Mouse (Mus musculus): ENCODE data around the gene Ifna6.
"Not testable (repeated sequence)": the region's sequence is repeated elsewhere in the genome, so short reads cannot be mapped to it uniquely, and the experiment has no call there.

DNA sequence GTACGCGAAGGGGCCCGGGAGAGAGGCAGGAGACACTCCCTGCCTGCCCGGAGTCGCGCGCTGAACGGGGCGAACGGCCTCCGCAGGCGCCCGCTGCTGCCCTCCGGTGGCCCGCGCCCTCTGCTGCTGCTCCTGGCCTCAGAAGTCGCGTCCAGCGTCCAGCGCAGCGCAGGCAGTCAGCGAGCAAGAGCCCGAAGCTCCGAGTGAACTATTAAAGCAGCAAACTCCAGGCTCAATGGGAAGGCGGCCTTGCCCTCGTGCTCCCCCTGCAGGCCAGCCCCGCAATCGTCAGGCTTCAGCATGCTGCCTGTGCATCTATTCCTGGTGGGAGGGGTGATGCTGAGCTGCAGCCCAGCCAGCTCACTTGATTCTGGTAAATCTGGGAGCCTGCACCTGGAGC, 30.1 kb upstream of the Ifna6 start, which contains the start of gene Gm13279:
- TF ChIP-seq TAL1, GATA1 (IDR thresholded peaks at IDR 0.05; ENCODE audit: low read length): not testable (repeated sequence)
